Mouse (Mus musculus) layer of hippocampus, postnatal 25 days (tissue): ENCODE results near the gene Fut4. TPM values are rescaled to one million over a fixed set of nuclear protein-coding genes. Genes with fewer than 3 reads are reported as not detected.

Source experiments
- DNase-seq, 2 experiments: peaks; one replicate each; pipeline ENCODE4 v3.0.0; 2022; ENCODE audit warnings: mixed read lengths in 2 of 2, low spot score in 1 of 2; ENCODE audit errors: extremely low spot score in 1 of 2
- total RNA-seq, 2 experiments: library from RNA; stranded (reverse); gene quantifications; 2 replicates each; pipeline ENCODE4 v1.2.3; 2021

Gene Fut4
- under 1 TPM; 0.14 to 0.20 TPM for total RNA-seq

DNA sequence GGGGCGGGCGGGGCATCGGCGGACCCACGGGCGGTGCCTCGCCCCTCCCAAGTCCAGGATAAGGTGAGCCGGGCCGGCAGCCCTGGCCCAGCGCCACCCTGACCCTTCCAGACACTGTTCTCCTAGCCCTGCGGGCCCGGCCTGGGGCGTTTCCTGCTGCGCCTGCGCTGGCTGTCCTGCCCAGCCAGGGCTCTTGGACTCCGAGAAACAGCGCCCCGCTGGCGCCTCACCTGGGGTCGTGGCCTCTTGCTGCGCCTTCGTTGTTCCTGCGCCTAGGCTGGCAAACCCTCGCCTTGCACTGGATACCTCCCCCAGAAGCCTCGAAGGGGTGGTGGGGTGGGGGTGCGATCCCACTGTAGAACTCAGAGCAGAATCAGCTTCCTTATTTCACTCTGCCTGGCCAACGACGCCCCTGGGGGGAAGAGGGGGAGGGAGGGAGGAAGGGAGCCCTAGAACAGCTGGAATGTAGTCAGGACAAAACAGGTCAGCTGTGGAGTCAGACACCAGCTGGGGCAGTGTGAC lies at the start of gene Fut4:
Gene Fut4, minus strand, starts transcription at position 393 of the 522 bp plus-strand sequence.
- DNase-seq, result no peak

DNA sequence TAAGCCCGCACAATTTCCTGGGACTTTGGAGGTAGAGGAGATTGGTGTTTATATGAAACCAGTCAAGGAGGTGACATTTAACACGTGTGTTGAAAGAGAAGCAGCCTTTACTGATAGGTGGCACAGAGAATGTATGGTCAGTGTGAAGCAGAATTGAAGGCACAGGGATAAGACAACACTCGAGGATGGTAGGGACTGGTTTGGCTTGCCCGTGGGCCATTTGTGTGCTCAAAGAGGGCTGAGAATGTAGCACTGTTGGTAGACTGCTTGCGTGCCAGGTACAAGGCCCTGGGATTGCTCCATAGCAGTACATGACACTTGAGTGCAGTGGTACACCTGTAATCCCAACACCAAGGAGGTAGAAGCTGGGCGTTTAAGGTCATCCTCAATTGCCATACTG lies 35.2 kb upstream of the Fut4 start:
- no peak for DNase-seq

DNA sequence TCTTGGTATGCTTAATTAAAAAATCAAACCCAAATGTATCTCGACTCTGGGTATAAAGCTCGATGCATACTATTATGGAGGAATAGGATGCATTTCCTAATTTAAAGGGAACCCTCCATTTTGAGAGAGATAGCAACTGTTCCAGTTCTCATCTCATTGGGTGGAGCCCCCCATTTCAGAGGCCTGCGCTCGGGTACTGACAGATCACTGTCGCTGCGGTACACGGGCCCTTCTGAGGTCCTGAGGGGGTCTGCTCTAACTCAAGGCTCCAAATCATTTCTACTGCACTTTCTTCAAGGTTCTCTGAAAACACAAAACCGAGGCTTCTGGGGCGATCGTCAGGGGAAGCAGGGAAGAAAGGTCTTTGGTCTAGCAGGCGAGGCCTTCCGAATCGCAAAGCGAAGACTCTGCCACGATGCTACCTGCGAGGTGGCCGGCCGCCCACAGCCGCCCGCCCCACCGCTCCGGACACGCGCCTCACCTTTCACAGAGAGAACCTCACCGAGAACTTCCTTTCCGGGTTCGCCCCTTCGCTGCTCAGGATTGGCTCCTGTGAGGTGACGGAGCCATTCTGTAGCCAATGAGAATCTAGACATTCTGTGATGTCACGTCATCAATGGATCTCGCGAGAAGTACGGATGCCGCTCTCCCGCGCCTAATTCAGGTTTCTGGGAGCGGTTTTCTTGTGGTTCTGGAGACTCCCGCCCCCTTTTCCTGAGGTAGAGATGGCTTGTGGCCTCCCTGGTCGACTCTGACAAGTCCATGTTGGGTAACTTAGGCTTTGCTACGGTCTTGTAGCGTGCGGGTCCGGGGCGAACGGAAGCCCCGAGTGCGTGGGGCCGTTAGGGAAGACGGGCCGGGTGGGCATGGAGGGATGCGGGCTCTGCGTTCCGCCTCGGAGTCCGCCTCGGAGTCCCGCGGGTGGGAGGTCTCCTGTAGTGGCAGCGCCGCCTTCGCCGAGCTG lies 32.1 kb upstream of the Fut4 start, which contains the start of the genes Mre11a and Ankrd49:
Gene Mre11a, plus strand, starts transcription at position 616 of the 964 bp plus-strand sequence.
Gene Ankrd49, minus strand, starts transcription at position 818 of the 964 bp plus-strand sequence.
- peak; percentile 81 to 84 for DNase-seq

DNA sequence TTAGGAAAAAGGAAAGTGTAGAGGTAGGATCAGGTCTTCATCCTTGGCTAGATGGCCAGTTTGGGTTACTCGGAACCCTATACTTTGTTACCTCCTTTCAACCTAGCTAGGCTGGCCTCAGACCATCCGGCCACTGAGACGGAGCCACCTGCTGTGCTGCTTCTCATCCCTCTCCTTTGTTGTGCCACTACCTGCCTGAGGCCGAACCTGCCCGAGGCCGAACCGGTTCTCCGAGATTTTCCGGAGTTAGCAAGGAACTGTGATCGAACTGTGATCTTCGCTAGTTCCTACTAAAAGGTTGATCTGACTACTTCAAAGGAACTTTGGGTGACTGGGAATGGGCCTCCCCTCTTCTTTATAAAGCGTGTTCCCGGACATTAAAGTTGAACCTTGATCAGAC lies 26.1 kb upstream of the Fut4 start:
- no peak for DNase-seq

DNA sequence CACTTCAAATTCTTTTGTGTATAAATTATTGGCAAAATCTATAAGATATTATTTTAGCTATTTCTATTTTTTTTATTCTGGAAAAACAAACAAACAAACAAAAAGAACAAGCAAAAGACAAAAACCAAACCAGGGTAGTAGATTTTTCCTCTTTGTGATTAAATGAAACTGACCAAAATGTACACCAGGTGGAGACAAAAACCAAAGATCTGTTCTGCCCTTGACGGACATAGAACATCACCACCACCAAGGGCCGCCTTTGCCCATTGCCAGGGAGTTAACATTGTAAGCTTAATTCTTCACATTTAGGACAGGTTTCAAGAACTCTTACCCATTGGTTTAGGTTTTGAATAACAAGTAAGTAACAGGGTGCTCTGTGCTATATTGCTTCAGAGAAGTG lies 21.6 kb upstream of the Fut4 start:
- DNase-seq, result no peak

DNA sequence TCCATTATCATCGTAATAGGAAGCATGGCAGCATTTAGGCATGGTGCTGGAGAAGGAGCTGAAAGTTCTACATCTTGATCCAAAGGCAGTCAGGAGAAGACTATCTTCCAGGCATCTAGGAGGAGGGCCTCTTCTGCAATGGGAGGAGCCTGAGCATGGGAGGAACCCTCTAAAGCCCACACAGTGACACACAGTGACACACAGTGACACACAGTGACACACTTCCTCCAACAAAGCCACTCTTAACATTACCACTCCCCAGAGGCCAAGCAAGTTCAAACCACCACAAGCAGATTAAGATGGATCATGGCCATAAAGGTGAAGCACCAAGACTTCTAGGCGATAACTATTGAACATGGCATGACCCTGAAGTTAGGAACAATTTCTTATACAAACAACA lies 19.9 kb upstream of the Fut4 start:
- no peak for DNase-seq

DNA sequence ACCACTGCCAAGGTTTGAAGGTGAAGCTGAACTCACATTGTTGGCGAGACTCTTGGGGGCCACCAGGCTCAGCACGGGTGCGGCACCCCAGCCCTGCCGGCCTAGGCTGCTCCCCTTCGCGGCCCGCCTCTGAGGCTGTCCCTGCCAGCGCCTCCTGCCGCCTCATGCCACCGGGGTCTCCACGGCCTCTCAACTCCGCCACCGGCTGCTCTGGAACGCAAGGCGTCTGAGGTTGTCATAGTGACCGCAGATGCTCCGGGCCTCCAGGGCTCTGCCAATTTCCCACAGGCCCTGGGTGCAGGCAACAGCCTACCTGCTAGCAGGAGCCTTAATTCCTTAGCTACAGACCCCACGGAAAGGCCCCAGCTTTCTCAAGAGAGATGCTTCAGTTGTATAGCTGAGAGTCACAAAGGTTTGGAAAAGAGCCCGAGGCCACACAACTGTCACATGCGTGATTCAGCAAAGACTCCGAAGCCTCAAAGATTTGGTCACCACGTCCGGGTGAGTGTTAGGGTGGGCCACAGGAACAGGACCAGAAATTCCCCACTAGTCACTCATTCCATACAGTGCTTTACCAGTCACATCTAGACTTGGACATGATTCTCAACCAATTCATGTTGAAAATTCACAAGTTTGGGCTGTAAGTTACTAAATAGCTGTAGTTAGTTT lies 18.7 kb upstream of the Fut4 start, which contains the start of gene 1700012B09Rik:
Gene 1700012B09Rik, minus strand, starts transcription at position 228 of the 669 bp plus-strand sequence.
- DNase-seq, result no peak

DNA sequence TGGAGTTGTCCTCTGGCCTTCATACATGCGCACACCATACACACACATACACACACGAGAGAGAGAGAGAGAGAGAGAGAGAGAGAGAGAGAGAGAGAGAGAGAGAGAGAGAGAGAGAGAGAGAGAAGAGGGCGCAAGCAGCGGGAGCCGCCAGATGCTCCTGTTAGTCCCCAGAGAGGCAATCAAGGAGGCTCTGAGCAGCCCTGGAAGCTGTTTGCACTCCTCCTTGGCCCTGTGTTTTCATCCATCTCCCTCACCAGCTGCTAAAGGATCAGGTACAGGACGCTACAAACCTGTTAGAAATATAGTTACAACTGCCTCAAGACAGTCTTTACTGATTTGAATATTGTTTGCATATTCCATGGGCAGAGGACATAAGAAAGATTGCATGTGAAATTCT lies 17.6 kb upstream of the Fut4 start:
- no peak for DNase-seq

DNA sequence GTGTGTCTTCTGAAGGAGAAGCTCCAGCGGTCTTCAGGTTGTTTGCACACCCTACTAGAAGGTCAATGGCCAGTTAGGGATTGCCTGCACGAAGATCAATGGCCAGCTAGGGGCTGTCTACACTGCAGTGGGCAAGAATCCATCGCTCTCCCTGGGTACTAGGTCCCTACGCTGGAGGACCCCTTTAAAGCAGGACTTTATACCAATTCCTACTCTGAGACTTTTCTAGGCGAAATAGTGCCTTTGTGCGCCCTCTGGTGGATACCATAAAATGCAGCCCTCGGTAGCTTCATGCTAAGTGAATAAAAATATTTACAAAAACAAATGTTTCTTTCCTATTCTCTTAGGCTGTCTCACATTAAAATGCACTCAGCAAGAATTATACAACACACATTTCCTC lies 12.6 kb upstream of the Fut4 start:
- DNase-seq, result peak in 1 of 2 experiments; percentile 77

DNA sequence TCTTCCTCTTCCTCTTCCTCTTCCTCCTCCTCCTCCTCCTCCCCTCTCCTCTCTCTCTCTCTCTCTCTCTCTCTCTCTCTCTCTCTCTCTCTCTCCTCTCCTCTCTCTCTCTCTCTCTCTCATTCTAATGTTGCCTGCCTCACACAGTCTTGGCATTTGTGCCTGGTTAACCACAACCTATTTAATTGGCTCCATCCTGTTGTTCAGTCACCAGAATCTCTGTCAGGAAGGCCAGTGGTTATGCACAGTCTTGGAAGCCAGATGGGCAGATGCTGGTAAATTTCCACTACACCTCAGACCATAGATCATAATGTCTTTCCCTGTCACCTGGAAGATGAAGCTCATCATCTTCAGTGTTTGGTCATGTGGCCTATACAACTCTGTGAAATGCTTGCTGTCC lies 7.1 kb upstream of the Fut4 start:
- DNase-seq, result no peak

DNA sequence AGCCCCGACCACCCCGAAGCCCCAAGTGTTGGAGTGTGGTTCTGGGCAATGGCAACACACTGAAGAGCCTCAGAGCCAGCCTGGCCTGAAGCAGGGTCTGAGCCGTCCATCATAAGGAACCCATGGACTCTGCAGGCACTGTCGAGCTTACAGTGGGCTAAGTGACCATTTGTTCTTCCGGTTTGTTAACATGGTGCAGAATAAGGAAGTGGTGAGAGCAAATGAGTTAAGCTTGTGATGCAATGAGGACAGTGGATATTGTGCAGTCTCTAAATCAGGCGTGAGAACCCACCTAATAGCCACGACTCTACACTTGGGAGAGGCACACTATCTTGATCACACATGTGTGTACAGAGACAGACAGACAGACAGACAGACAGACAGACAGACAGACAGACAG lies 6.4 kb upstream of the Fut4 start:
- no peak for DNase-seq

DNA sequence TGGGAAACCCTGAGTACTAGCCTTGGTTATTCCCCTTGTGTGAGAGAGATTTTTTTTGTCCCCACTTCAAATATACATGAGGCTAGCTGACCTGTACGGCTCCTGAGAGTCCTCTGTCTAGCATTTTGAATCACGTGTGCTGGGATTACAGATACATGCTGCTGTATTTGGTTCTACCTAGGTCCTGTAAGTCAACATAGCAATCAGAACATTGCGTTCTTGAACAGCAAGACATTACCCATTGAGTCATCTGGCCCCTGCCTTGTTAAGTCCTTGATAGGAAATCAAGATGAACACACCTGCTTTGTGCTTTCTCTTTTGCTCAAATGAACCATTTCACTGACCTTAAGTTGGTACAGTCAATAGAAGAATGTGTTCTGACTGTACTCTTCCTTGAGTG lies 2.3 kb upstream of the Fut4 start:
- no peak for DNase-seq

DNA sequence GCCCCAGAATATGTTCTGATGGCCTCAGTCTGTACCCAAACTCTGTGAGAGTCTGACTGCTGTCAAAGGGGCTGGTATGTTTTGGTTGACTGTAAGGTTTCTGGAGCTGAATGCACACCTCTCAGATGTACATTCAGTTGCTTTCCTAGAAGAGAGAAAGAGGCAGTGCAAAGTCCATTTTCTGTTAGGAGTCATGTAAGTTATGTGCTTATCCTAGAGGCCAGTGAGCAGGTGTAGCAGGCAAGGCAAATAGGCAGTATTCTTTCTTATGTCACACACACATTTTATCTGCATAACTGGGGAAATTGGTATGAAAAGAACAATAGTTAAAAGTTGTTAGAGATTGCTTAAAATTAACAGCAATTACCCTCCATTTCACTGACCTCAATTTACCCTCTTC lies 1.8 kb upstream of the Fut4 start:
- DNase-seq, result no peak

DNA sequence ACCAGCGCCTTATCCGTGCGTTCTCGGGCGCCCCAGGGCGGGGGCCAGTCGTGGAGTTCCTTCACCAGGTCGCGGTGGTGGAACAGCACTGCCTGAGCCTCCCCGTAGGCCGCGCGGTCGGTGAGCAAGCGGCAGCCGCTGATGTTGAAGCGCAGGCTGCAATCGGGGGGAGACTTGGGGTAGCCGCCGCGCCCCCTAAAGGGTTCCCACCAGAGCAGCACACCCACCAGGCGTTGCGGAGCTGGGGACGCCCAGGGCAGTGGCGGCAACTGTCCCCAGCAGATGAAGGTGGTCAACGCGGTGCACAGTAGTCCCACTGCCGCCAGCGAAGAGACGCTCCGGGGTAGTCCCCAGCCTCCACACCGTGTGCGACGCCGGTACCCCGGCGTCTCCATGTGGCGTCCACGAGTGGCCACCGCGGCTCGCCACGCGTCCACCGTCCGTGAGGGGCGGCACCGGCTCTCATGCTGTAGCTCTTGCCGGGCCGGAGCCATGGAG lies 641 bp downstream of the Fut4 start:
- no peak for DNase-seq

DNA sequence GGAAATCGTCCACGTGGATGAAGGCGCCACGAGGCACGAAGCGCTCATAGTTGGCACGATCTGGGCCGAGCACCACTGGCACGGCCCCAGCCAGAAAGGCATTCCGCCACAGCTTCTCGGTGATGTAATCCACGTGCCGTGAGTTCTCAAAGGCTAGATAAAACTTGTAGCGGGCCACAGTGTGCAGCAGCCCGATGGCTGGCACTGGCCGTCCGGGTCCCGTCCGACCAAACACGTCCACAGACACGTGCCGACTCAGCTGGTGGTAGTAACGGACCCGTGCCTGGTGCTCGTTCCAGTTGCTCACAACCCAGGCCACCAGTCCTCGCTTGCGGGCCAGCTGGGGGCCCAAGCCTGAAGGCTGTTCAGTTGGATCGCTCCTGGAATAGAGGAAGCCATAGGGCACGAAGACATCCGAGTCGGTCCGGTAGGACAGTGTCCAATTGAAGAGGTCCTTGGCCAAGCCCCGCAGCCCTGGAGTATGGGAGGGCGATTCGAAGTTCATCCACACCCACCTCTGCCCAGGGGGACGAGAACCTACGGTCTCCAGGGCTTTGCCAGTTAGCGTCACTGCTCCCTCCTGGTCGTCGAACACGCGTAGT lies 1.2 kb downstream of the Fut4 start:
- no peak for DNase-seq

DNA sequence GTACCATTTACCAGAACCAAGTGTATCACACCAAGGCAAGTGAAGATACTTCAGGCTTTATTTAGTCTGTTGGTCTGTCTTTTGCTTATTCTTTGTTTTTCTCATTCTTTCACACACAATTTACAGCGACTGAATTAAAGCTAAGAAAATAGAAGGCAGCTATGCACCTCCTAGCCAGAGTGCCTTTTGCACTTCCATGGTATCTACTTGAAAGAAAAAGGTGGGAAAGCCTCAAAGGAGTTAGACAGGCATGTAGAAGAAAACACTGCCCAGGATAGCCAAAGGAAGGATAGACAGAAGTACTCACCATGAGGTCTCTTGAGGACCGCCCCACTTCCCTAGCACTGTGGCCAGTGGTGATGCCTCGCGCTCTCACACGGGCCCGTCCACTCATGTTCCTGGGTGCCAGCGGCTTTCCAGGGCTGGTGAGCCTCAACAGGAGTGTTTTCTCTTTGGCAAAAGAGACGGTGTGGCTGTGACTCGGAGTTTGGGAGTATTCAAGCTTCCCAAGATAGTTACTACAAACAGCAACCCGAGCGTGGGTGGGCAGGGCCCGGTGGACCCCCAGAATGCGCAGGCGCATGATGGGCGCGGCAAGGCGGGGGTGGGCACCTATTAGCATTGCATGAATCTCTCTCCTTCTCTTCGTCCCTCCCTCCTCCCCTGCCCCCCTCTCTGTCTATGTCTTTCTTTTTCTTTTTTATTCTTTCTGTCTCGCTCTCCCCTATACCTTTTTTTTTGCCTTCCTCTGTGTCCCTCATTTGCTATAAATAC lies 11.9 kb downstream of the Fut4 start, which contains the start of gene Piwil4:
Gene Piwil4, minus strand, starts transcription at position 583 of the 774 bp plus-strand sequence.
- no peak for DNase-seq

DNA sequence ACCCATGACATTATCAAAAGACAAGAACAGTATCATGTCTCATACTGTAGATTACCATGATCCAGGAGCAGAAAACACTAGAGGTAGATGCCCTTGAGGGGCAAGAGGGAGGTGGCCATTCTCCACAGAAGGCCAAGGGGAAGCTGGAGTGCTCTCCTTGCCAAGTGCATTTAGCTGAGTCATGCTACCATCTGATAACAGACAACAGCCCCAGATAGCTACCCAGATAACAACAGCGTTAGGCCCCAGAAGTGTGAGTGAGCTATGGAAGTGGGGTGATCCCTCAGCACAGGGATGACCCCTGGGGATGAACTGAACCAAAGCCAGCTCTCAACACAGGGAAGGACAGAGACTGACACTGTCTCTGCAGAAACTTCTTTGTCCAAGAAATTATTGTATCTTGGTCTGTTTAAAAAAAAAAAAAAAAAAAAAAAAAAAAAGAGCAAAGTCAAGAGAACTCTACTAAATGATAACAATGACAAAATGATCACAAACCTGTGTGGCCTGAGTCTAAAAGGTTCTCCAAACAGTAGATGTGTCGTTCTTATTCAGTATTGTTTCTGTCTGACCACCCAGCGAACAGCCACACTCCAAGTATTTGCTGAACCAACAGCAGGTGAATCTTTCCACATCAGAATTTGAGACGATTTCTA lies 12.6 kb downstream of the Fut4 start:
- DNase-seq, result no peak

DNA sequence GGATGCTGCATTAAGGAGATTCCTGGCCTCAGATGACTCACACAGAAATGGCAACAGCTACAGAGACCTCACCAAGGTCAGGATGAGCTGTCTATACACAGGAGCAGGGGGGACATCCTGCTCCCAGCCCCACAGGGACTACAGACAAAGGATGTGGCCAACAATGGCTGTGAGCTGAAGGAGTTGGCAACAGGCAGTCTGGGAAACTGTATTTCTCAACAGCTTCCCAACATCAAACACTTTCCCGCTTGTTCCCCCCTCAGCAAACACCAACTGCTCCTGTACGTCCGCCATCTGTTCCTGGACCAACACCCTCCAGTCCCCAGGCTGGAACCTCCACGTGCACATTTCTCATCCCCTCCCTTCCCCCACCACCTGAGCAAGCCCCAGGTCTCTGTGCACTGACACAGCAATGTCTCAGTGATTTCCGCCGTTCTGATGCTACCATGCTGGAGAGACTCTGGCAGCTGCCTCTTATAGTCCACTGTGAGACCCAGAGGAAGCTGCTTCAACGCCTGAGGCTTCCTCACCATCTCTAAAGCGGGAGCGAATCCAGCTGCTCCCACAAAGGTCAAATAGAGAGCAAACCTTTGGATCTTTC lies 21.2 kb downstream of the Fut4 start:
- DNase-seq, result no peak

DNA sequence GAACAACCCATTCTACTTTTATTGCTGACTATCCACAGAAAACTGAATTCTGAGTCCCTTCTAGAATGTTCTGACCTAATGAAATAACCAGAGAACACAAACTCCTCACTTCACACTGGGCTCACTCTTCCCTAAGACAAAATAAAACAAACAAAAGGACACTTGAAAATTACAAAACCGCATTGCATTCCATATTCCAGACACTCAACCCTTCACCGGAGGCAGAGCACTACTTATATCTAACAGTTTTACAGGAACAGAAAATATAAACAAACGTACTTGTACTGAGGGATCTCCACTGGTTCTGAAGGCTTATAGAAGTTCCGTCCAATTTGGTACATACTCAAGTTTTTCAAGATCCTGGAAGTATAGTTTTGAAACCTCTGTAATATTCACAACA lies 23.8 kb downstream of the Fut4 start:
- no peak for DNase-seq
